Mouse (Mus musculus) induced T-regulatory cell, adult 2 months (primary cell): ENCODE data around the gene Fam84b.
"Not testable (repeated sequence)": the region's sequence is repeated elsewhere in the genome, so short reads cannot be mapped to it uniquely, and the experiment has no call there.

Experiments
- DNase-seq: peaks from one replicate; pipeline ENCODE4 v3.0.0-alpha.2; 2012; ENCODE audit warnings: low read depth

Gene Fam84b

GRCm38 (mm10) chr15:60853231-60853999 is at the start of gene Fam84b:
TSS of gene Fam84b (minus strand) at chr15:60853778.
- no peak for DNase-seq

- DNase-seq, result no peak
Measured at GRCm38 (mm10) chr15:60898187-60898965, 44.8 kb upstream of the Fam84b start.

GRCm38 (mm10) chr15:60896040-60896439 is 42.5 kb upstream of the Fam84b start:
- DNase-seq, result no peak

- no peak for DNase-seq
Measured at GRCm38 (mm10) chr15:60892976-60893463, 39.4 kb upstream of the Fam84b start.

GRCm38 (mm10) chr15:60888724-60889123 is 35.1 kb upstream of the Fam84b start:
- no peak for DNase-seq

GRCm38 (mm10) chr15:60875721-60876120 is 22.1 kb upstream of the Fam84b start:
- no peak for DNase-seq

GRCm38 (mm10) chr15:60862417-60862816 is 8.8 kb upstream of the Fam84b start:
- DNase-seq, result no peak

- no peak for DNase-seq
Measured at GRCm38 (mm10) chr15:60855112-60855511, 1.5 kb upstream of the Fam84b start.

GRCm38 (mm10) chr15:60854151-60854550 is 573 bp upstream of the Fam84b start:
- DNase-seq, result no peak

GRCm38 (mm10) chr15:60848630-60849029 is 4.9 kb downstream of the Fam84b start:
- no peak for DNase-seq

- no peak for DNase-seq
Measured at GRCm38 (mm10) chr15:60846291-60846690, 7.3 kb downstream of the Fam84b start.

GRCm38 (mm10) chr15:60845886-60846285 is 7.7 kb downstream of the Fam84b start:
- DNase-seq, result no peak

GRCm38 (mm10) chr15:60841785-60842184 is 11.8 kb downstream of the Fam84b start:
- no peak for DNase-seq

- DNase-seq, result not testable (repeated sequence)
Measured at GRCm38 (mm10) chr15:60841312-60841711, 12.3 kb downstream of the Fam84b start.

- DNase-seq, result no peak
Measured at GRCm38 (mm10) chr15:60840296-60840670, 13.3 kb downstream of the Fam84b start.

- DNase-seq, result no peak
Measured at GRCm38 (mm10) chr15:60839539-60840295, 13.9 kb downstream of the Fam84b start.

GRCm38 (mm10) chr15:60838135-60838534 is 15.4 kb downstream of the Fam84b start:
- DNase-seq, result no peak

- no peak for DNase-seq
Measured at GRCm38 (mm10) chr15:60837719-60838118, 15.9 kb downstream of the Fam84b start.

- no peak for DNase-seq
Measured at GRCm38 (mm10) chr15:60836321-60836720, 17.3 kb downstream of the Fam84b start.

GRCm38 (mm10) chr15:60834598-60835571 is 18.7 kb downstream of the Fam84b start:
- no peak for DNase-seq
